Mouse (Mus musculus) heart, embryonic 13.5 days (tissue): ENCODE results near the gene Sfxn4. TPM values are rescaled to one million over a fixed set of nuclear protein-coding genes. Genes with fewer than 3 reads are reported as not detected.

Source experiments
- ATAC-seq: fragments of 200-750 bp; cut with Nextera tagmentation; 2 replicates; pipeline ENCODE4 v1.8.0; 2017; ENCODE audit warnings: moderate TSS enrichment; ENCODE audit not compliant: insufficient number of reproducible peaks, low FRiP score, low TSS enrichment; ENCODE audit errors: extremely low read depth
- H3K27ac ChIP-seq: fragments of 300-500 bp; sonication (generic); replicated peaks from 2 replicates; pipeline ENCODE4 v1.5.1; 2015; ENCODE audit warnings: moderate library complexity, mild to moderate bottlenecking, inconsistent platforms
- H3K27me3 ChIP-seq: fragments of 300-500 bp; sonication (generic); replicated peaks from 2 replicates; pipeline ENCODE4 v1.6.1; 2015; ENCODE audit warnings: mild to moderate bottlenecking, inconsistent platforms
- H3K36me3 ChIP-seq: fragments of 300-500 bp; sonication (generic); 2 replicates; pipeline ENCODE4 v1.6.1; 2015; ENCODE audit warnings: mild to moderate bottlenecking, inconsistent platforms
- H3K4me1 ChIP-seq: fragments of 300-500 bp; sonication (generic); 2 replicates; pipeline ENCODE4 v1.6.1; 2015; ENCODE audit warnings: inconsistent platforms
- H3K4me2 ChIP-seq: fragments of 300-500 bp; sonication (generic); 2 replicates; pipeline ENCODE4 v1.6.1; 2015; ENCODE audit warnings: inconsistent platforms, mild to moderate bottlenecking, moderate library complexity
- H3K4me3 ChIP-seq: fragments of 300-500 bp; sonication (generic); 2 replicates; pipeline ENCODE4 v1.5.1; 2015; ENCODE audit warnings: moderate library complexity, mild to moderate bottlenecking, inconsistent platforms
- H3K9ac ChIP-seq: fragments of 300-500 bp; sonication (generic); 2 replicates; pipeline ENCODE4 v1.6.1; 2015; ENCODE audit warnings: inconsistent platforms, mild to moderate bottlenecking, moderate library complexity
- H3K9me3 ChIP-seq: fragments of 300-500 bp; sonication (generic); 2 replicates; pipeline ENCODE4 v1.6.1; 2016; ENCODE audit warnings: inconsistent platforms
- WGBS: fragments of 180-500 bp; shearing (Covaris S2); methylation state at CpG from one replicate; pipeline ENCODE4 v1.1.7; 2015; ENCODE audit warnings: mixed read lengths; 5-methylcytosine and 5-hydroxymethylcytosine counted together
- polyA plus RNA-seq: library from polyadenylated mRNA; unstranded; fragments of >200 nt; fragmentation: Nextera tagmentation; extraction: Ambion mirVana; gene quantifications from 2 replicates; pipeline ENCODE4 v1.2.1, GENCODE M21; 2015

Gene Sfxn4
- 6.9 and 7.2 TPM in 2 replicates for polyA plus RNA-seq

GRCm38 (mm10) chr19:60860868-60861700, at the start of gene Sfxn4:
Gene Sfxn4 (minus strand): TSS chr19:60861479.
- H3K27ac ChIP-seq = peak within 1 kb of the TSS; percentile 78
- H3K4me3 ChIP-seq = peak within 1 kb of the TSS; percentile 65
- H3K27me3 ChIP-seq = no peaks in the 10 kb centered on the region
- peak within 1 kb of the TSS; percentile 83 for H3K9ac ChIP-seq
- peak; percentile 93 for ATAC-seq
- whole genome bisulfite sequencing = 4% methylated on average over 30 of the region's 30 CpGs
- peaks cover 38% of the 10 kb centered on the region for H3K36me3 ChIP-seq
- 0 out of 2 replicates have a peak, but pooled peaks cover 10% of the 10 kb centered on the region for H3K4me1 ChIP-seq
- no peaks in the 10 kb centered on the region for H3K9me3 ChIP-seq
- H3K4me2 ChIP-seq = peak within 1 kb of the TSS; percentile 73

- H3K4me3 ChIP-seq = no peak overlapping the region
- peaks cover 32% of the 10 kb centered on the region for H3K4me1 ChIP-seq
- no peaks in the 10 kb centered on the region for H3K36me3 ChIP-seq
- no peak overlapping the region for H3K27ac ChIP-seq
- no peaks in the 10 kb centered on the region for H3K27me3 ChIP-seq
- H3K9me3 ChIP-seq = no peaks in the 10 kb centered on the region
- no peak for ATAC-seq
- no peak overlapping the region for H3K4me2 ChIP-seq
- no peak overlapping the region for H3K9ac ChIP-seq
These were observed 49.0 kb upstream of the Sfxn4 start for GRCm38 (mm10) chr19:60910304-60910703.

- no peak for ATAC-seq
- no peak overlapping the region for H3K4me3 ChIP-seq
- H3K27me3 ChIP-seq = no peaks in the 10 kb centered on the region
- peaks cover 18% of the 10 kb centered on the region for H3K4me1 ChIP-seq
- WGBS = 86% methylated on average over 5 of the region's 5 CpGs
- H3K9me3 ChIP-seq = no peaks in the 10 kb centered on the region
- no peak overlapping the region for H3K4me2 ChIP-seq
- H3K27ac ChIP-seq = no peak overlapping the region
- H3K36me3 ChIP-seq = peaks cover 5% of the 10 kb centered on the region
- no peak overlapping the region for H3K9ac ChIP-seq
These were observed 44.2 kb upstream of the Sfxn4 start for GRCm38 (mm10) chr19:60905477-60905876.

GRCm38 (mm10) chr19:60903971-60904370, 42.7 kb upstream of the Sfxn4 start:
- no peak overlapping the region for H3K4me2 ChIP-seq
- peaks cover 20% of the 10 kb centered on the region for H3K4me1 ChIP-seq
- no peak overlapping the region for H3K9ac ChIP-seq
- WGBS = 83% methylated on average over 1 of the region's 1 CpGs
- H3K4me3 ChIP-seq = no peak overlapping the region
- H3K27ac ChIP-seq = no peak overlapping the region
- H3K9me3 ChIP-seq = no peaks in the 10 kb centered on the region
- peaks cover 9% of the 10 kb centered on the region for H3K36me3 ChIP-seq
- no peak for ATAC-seq
- no peaks in the 10 kb centered on the region for H3K27me3 ChIP-seq

- Histone ChIP-seq H3K4me2 (no peak overlapping the region), H3K27ac (no peak overlapping the region), H3K36me3 (peaks cover 9% of the 10 kb centered on the region), H3K9me3 (no peaks in the 10 kb centered on the region), H3K9ac (no peak overlapping the region), H3K4me3 (no peak overlapping the region), H3K27me3 (no peaks in the 10 kb centered on the region), H3K4me1 (peaks cover 26% of the 10 kb centered on the region)
- WGBS = 81% methylated on average over 1 of the region's 1 CpGs
- ATAC-seq = no peak
These were observed 41.9 kb upstream of the Sfxn4 start for GRCm38 (mm10) chr19:60903139-60903538.

- H3K27me3 ChIP-seq = no peaks in the 10 kb centered on the region
- WGBS = 7% methylated on average over 3 of the region's 3 CpGs
- peaks cover 45% of the 10 kb centered on the region for H3K4me1 ChIP-seq
- H3K4me2 ChIP-seq = peak overlapping the region; percentile 53
- ATAC-seq = no peak
- H3K9ac ChIP-seq = peak overlapping the region; percentile 29; the same call in 1 of the 2 replicates
- H3K9me3 ChIP-seq = no peaks in the 10 kb centered on the region
- 0 out of 2 replicates have a peak overlapping the region, but pooled peaks have one; percentile 6 for H3K4me3 ChIP-seq
- peaks cover 3% of the 10 kb centered on the region for H3K36me3 ChIP-seq
- H3K27ac ChIP-seq = peak overlapping the region; percentile 72
These were observed 34.1 kb upstream of the Sfxn4 start for GRCm38 (mm10) chr19:60895251-60895880.

GRCm38 (mm10) chr19:60891934-60892547, 30.8 kb upstream of the Sfxn4 start:
- Histone ChIP-seq H3K27me3 (no peaks in the 10 kb centered on the region), H3K4me2 (peak overlapping the region; percentile 88), H3K4me3 (peak overlapping the region; percentile 91), H3K4me1 (peaks cover 53% of the 10 kb centered on the region), H3K9ac (peak overlapping the region; percentile 92; the same call in 1 of the 2 replicates), H3K27ac (no peak overlapping the region), H3K9me3 (no peaks in the 10 kb centered on the region), H3K36me3 (no peaks in the 10 kb centered on the region)
- no peak for ATAC-seq
- WGBS = 21% methylated on average over 1 of the region's 1 CpGs

GRCm38 (mm10) chr19:60891123-60891470, 29.8 kb upstream of the Sfxn4 start:
- H3K9me3 ChIP-seq = no peaks in the 10 kb centered on the region
- ATAC-seq = no peak
- 8% methylated on average over 4 of the region's 5 CpGs for WGBS
- H3K4me3 ChIP-seq = peak overlapping the region; percentile 91
- peak overlapping the region; percentile 92 for H3K9ac ChIP-seq
- H3K4me1 ChIP-seq = peaks cover 53% of the 10 kb centered on the region
- peak overlapping the region; percentile 42; the same call in 1 of the 2 replicates for H3K27ac ChIP-seq
- H3K36me3 ChIP-seq = no peaks in the 10 kb centered on the region
- H3K4me2 ChIP-seq = peak overlapping the region; percentile 88
- no peaks in the 10 kb centered on the region for H3K27me3 ChIP-seq

- H3K36me3 ChIP-seq = no peaks in the 10 kb centered on the region
- no peaks in the 10 kb centered on the region for H3K9me3 ChIP-seq
- peak; percentile 17; the same call in 1 of the 2 replicates for ATAC-seq
- peak overlapping the region; percentile 97 for H3K27ac ChIP-seq
- WGBS = under 1% methylated on average over 40 of the region's 41 CpGs
- peak overlapping the region; percentile 91 for H3K4me3 ChIP-seq
- H3K9ac ChIP-seq = peak overlapping the region; percentile 92
- H3K27me3 ChIP-seq = no peaks in the 10 kb centered on the region
- peaks cover 48% of the 10 kb centered on the region for H3K4me1 ChIP-seq
- H3K4me2 ChIP-seq = peak overlapping the region; percentile 88
These were observed 29.3 kb upstream of the Sfxn4 start for GRCm38 (mm10) chr19:60890391-60891122.

GRCm38 (mm10) chr19:60889714-60890315, 28.5 kb upstream of the Sfxn4 start, which contains the start of gene Grk5:
Gene Grk5 (plus strand): TSS chr19:60889749.
- Histone ChIP-seq H3K27me3 (no peaks in the 10 kb centered on the region), H3K9me3 (no peaks in the 10 kb centered on the region), H3K27ac (peak within 1 kb of the TSS; percentile 97), H3K9ac (peak within 1 kb of the TSS; percentile 92), H3K4me2 (peak within 1 kb of the TSS; percentile 88), H3K4me1 (peaks cover 40% of the 10 kb centered on the region), H3K4me3 (peak within 1 kb of the TSS; percentile 91), H3K36me3 (no peaks in the 10 kb centered on the region)
- peak; percentile 98 for ATAC-seq
- under 1% methylated on average over 54 of the region's 55 CpGs for WGBS
